Mouse (Mus musculus): ENCODE data around the gene Ypel3. TPM values are rescaled to one million over a fixed set of nuclear protein-coding genes. Genes with fewer than 3 reads are reported as not detected.

Ypel3 gene
- polyA plus RNA-seq, 1 experiment, result 157 TPM

- Histone ChIP-seq H3K27ac (replicated peaks; ENCODE audit: low read depth, low read length) (no peak overlapping the region), H3K4me3 (ENCODE audit: insufficient read depth, low read depth, low read length) (no peak overlapping the region), H3K4me1 (ENCODE audit: control insufficient read depth, insufficient read depth, insufficient read length, low read length) (0 out of 2 replicates have a peak, but pooled peaks cover 5% of the 10 kb centered on the region)
Observed at GRCm38 (mm10) chr7:126807405-126807804, 30.6 kb downstream of the Ypel3 start.

- Histone ChIP-seq H3K27ac (replicated peaks; ENCODE audit: low read depth, low read length) (peak overlapping the region; percentile 30), H3K4me1 (ENCODE audit: control insufficient read depth, insufficient read depth, insufficient read length, low read length) (peaks cover 9% of the 10 kb centered on the region), H3K4me3 (ENCODE audit: insufficient read depth, low read depth, low read length) (peak overlapping the region; percentile 62)
Observed at GRCm38 (mm10) chr7:126808703-126809455, 32.1 kb downstream of the Ypel3 start.

- no peak overlapping the region for H3K4me3 ChIP-seq (ENCODE audit: insufficient read depth, low read depth, low read length)
- H3K4me1 ChIP-seq (ENCODE audit: control insufficient read depth, insufficient read depth, insufficient read length, low read length), result peaks cover 10% of the 10 kb centered on the region
- no peak overlapping the region for H3K27ac ChIP-seq (replicated peaks; ENCODE audit: low read depth, low read length)
Observed at GRCm38 (mm10) chr7:126809723-126810369, 33.1 kb downstream of the Ypel3 start.

- no peak overlapping the region for H3K4me3 ChIP-seq (ENCODE audit: insufficient read depth, low read depth, low read length)
- H3K27ac ChIP-seq (replicated peaks; ENCODE audit: low read depth, low read length), result peak overlapping the region; percentile 97
- H3K4me1 ChIP-seq (ENCODE audit: control insufficient read depth, insufficient read depth, insufficient read length, low read length), result peaks cover 8% of the 10 kb centered on the region
Observed at GRCm38 (mm10) chr7:126815726-126816222, 39.0 kb downstream of the Ypel3 start.

GRCm38 (mm10) chr7:126816494-126816893, 39.7 kb downstream of the Ypel3 start:
- peaks cover 8% of the 10 kb centered on the region for H3K4me1 ChIP-seq (ENCODE audit: control insufficient read depth, insufficient read depth, insufficient read length, low read length)
- H3K27ac ChIP-seq (replicated peaks; ENCODE audit: low read depth, low read length), result peak overlapping the region; percentile 99
- no peak overlapping the region for H3K4me3 ChIP-seq (ENCODE audit: insufficient read depth, low read depth, low read length)

GRCm38 (mm10) chr7:126817595-126817994, 40.8 kb downstream of the Ypel3 start:
- no peak overlapping the region for H3K4me3 ChIP-seq (ENCODE audit: insufficient read depth, low read depth, low read length)
- peaks cover 13% of the 10 kb centered on the region for H3K4me1 ChIP-seq (ENCODE audit: control insufficient read depth, insufficient read depth, insufficient read length, low read length)
- H3K27ac ChIP-seq (replicated peaks; ENCODE audit: low read depth, low read length), result peak overlapping the region; percentile 99

- H3K4me1 ChIP-seq (ENCODE audit: control insufficient read depth, insufficient read depth, insufficient read length, low read length), result peaks cover 10% of the 10 kb centered on the region
- no peak overlapping the region for H3K4me3 ChIP-seq (ENCODE audit: insufficient read depth, low read depth, low read length)
- H3K27ac ChIP-seq (replicated peaks; ENCODE audit: low read depth, low read length), result no peak overlapping the region
Observed at GRCm38 (mm10) chr7:126818818-126819217, 42.1 kb downstream of the Ypel3 start.

- Histone ChIP-seq H3K4me1 (ENCODE audit: control insufficient read depth, insufficient read depth, insufficient read length, low read length) (peaks cover 9% of the 10 kb centered on the region), H3K4me3 (ENCODE audit: insufficient read depth, low read depth, low read length) (no peak overlapping the region), H3K27ac (replicated peaks; ENCODE audit: low read depth, low read length) (peak overlapping the region; percentile 84)
Observed at GRCm38 (mm10) chr7:126821835-126822511, 45.2 kb downstream of the Ypel3 start.

- peaks cover 9% of the 10 kb centered on the region for H3K4me1 ChIP-seq (ENCODE audit: control insufficient read depth, insufficient read depth, insufficient read length, low read length)
- H3K4me3 ChIP-seq (ENCODE audit: insufficient read depth, low read depth, low read length), result peak overlapping the region; percentile 15
- peak overlapping the region; percentile 84 for H3K27ac ChIP-seq (replicated peaks; ENCODE audit: low read depth, low read length)
Observed at GRCm38 (mm10) chr7:126822741-126823140, 46.0 kb downstream of the Ypel3 start.

- H3K4me1 ChIP-seq (ENCODE audit: control insufficient read depth, insufficient read depth, insufficient read length, low read length), result peaks cover 9% of the 10 kb centered on the region
- H3K4me3 ChIP-seq (ENCODE audit: insufficient read depth, low read depth, low read length), result peak overlapping the region; percentile 59
- H3K27ac ChIP-seq (replicated peaks; ENCODE audit: low read depth, low read length), result peak overlapping the region; percentile 68
Observed at GRCm38 (mm10) chr7:126823202-126823711, 46.5 kb downstream of the Ypel3 start.

- H3K4me3 ChIP-seq (ENCODE audit: insufficient read depth, low read depth, low read length), result peak overlapping the region; percentile 25
- H3K27ac ChIP-seq (replicated peaks; ENCODE audit: low read depth, low read length), result no peak overlapping the region; the same call in 1 of the 2 replicates
- H3K4me1 ChIP-seq (ENCODE audit: control insufficient read depth, insufficient read depth, insufficient read length, low read length), result peaks cover 9% of the 10 kb centered on the region
Observed at GRCm38 (mm10) chr7:126823940-126824339, 47.2 kb downstream of the Ypel3 start.

GRCm38 (mm10) chr7:126825403-126825802, 48.6 kb downstream of the Ypel3 start:
- no peak overlapping the region for H3K4me3 ChIP-seq (ENCODE audit: insufficient read depth, low read depth, low read length)
- no peak overlapping the region for H3K27ac ChIP-seq (replicated peaks; ENCODE audit: low read depth, low read length)
- H3K4me1 ChIP-seq (ENCODE audit: control insufficient read depth, insufficient read depth, insufficient read length, low read length), result peaks cover 9% of the 10 kb centered on the region

GRCm38 (mm10) chr7:126825952-126826351, 49.2 kb downstream of the Ypel3 start:
- Histone ChIP-seq H3K4me3 (ENCODE audit: insufficient read depth, low read depth, low read length) (no peak overlapping the region), H3K27ac (replicated peaks; ENCODE audit: low read depth, low read length) (no peak overlapping the region), H3K4me1 (ENCODE audit: control insufficient read depth, insufficient read depth, insufficient read length, low read length) (peaks cover 9% of the 10 kb centered on the region)

All from brown adipose tissue, adult 24 weeks (tissue).